Mouse (Mus musculus): Measurements from ENCODE around the gene Ear14.
"Not testable (repeated sequence)": the region's sequence is repeated elsewhere in the genome, so short reads cannot be mapped to it uniquely, and the experiment has no call there.

The Ear14 gene

DNA sequence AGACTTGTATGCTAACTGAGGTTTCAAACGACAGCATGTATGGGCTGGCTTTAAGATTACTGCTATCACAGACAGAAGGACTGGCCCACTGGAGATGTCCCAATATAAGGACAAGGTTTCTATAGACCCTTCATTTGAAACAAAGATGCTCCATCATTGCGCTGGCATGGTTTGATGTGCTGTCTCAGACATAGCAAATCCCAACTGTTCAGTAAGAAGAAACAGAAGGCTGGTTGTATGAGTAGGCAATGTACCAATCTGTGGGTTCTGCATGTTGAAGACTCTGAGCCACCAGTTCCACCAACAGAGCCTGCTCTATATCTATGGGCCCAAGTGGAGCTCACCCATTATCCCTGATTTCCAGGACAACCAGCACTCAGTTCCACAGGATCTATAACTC, at the start of gene Ear14:
Gene Ear14 (plus strand): TSS at position 277 of the 400 bp plus-strand sequence.
- peak; percentile 59 for DNase-seq

DNA sequence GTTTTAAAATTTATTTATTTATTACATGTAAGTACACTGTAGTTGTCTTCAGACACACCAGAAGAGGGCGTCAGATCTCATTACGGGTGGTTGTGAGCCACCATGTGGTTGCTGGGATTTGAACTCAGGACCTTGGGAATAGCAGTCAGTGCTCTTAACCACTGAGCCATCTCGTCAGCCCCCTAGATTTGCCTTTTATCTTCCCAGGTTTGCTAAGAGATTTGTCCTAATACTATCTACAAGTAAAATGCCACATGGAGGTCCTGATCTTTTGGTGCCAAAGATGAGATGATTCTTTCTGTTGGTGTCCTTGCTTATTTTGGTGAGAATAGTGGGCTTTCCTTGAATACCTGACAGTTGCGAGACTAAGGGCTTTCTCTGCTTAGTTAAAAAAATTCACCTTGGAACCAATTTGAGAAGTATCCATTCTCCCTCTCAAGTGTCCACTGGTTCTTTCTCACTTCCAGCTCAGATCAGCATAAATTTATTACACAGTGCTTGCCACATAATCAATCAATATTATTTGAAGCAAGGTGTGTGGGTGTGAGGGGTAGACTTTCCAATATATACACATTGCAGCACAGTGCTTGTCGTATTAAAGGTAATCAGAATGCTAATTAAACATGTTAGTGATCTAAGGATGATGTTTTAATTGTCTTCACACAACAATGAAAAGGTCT, 47.0 kb upstream of the Ear14 start:
- DNase-seq, result no peak

DNA sequence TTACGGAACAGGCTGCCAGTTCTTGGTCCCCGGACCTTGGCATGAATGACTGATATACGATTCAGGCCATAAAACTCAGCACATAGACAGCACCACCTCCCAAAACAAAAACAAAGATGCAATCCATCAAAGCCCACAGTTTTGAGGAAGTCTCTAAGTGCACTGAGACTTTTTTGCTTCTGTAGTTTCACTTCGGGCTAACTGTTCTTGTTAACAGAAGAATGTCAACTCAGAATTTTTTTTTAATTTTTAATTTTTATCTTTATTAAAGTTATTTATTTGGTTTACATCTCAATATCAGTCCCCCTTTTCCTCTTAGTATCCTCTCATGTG, 46.5 kb upstream of the Ear14 start:
- DNase-seq, result no peak

DNA sequence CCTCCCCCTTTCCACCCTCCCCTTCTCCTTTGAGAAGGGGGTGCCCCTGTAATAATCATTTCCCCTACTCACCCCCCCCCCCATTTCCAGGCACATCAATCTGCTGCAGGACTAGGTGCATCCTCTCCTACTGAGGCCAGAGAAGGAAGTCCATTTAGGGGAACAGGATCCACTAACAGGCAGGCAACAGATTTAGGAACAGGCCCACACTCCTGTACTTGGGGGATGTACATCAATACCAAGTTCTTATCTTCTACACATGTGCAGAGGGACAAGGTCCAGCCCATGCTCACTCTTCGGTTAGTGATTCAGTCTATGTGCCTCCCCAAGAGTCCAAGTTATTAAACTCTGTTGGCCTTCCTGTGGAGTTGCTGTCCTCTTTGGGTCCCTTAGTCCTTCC, 46.1 kb upstream of the Ear14 start:
- no peak for DNase-seq

DNA sequence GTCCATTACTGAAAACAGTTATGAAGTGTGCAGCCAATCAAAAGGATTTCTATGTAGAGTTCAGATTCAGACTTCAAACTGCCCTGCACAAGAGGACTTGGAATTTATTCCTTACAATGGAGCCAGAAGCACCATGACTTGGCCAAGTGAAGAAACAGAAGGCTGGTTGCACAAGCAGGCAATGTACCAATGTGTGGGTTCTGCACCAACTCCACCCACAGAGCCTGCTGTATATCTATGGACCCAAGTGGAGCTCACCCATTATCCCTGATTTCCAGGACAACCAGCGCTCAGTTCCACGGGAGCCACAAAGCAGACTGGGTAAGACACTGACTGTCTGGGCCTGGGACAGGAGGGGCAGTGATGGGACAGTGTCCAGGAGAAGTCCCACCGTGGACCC, 41.2 kb upstream of the Ear14 start, which contains the start of gene Rnase2b:
Gene Rnase2b (plus strand): TSS at position 285 of the 400 bp plus-strand sequence.
- DNase-seq, result peak; percentile 83

DNA sequence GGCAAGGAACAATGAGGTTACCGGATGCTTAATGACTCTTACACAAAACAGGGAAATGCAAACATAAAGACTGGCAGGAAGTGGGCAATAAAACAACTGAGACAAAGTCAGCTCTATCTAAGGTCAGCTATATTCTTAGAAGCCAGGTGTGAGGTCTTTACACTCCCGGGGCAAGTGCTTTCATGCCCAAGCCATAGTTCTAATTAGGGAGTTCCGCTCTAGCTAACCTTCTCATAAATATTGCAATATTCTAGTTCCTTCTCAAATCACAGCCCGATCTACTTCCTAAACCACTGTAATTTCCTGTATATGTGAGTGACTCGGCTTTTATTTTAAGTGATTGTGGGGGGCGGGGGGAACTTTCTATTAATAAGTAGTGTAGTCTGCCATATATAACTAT, 39.9 kb upstream of the Ear14 start:
- DNase-seq, result not testable (repeated sequence)

DNA sequence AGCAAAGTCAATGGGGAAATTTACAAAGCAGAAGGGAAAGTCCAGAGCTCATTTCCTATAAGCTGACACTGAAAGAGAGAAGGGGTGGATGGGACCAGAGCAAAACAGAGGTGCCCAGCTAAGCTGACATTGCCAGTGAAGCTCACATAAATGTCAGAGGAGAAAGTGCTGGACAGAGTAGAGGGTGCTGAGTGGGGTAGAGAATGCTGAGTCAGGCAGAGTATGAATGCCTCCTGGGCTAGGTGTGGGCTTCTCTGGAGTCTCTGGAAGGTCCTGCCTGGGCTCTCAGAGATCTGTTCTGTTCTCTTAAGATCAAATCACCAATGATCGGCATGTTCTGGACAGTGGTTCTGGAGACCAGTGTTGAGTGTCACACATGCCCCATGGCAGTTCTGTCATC, 37.8 kb upstream of the Ear14 start:
- DNase-seq, result no peak

DNA sequence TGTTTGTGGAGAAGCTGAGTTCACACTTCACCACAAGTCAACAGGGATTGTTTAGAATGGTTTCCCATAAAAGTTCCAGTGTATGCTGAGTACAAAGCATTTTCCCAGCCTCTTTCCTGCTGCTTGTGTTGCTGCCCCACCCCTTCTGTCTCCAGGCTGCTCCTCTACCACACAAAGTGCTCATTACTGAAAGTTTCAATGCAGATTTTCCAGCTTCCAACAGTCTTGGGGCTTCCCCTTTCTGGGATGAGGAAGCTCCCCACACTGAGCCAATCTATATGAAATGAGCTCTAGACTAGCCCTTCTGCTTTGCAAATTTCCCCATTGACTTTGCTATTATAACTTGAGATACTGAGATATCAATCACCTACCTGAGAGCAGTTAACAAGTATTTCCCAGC, 37.1 kb upstream of the Ear14 start:
- DNase-seq, result no peak

DNA sequence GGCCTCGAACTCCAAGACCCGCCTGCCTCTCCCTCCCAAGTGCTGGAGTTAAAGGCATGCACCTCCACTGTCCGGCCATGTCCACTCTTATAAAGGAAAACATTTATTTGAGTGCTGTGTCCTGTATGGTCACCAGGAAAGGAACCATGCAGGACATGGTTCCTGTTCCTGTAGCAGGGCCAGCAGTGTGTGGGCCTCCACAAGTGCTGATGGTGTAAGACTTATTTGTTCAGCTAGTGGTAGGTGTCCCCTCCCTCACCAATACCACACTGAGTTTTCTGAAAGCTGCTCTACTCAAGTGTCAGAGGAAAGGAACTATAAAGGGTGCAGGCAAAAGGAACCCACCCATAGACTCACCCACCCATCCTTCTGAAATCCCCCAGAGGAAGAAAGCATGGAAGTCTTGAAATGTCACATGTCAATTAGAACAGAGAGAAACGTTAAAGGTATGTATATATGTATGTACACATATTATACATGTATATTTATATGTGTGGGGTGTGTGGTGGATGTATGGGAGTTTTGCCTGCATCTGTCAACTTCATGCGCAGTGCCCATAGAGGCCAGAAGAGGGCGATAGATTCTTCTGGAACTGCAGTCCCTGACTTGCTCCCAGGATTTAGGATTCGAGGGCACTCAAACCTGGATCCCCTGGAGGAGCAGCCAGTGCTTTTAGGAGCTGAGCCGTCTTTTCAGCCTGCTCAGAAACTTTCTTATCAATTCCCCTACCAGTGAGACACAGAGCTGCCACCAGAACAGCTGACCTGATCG, 30.9 kb upstream of the Ear14 start:
- peak; percentile 28 for DNase-seq

DNA sequence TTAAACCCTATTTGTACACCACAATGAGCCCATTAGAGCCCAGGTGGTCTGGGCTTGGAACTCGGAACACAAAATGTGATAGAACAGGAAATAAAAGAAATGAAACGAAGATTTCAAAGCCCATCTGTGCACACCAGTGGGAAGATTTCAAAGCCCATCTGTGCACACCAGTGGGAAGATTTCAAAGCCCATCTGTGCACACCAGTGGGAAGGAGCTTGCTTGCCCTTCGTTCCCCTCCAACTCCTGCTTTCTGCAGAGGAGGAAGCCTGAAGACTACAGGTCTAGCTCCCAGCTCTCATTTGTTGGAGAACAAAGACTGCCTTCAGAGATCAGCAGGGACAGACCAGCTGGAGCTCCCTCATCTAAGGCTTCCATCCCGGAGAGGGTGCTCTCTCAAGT, 30.2 kb upstream of the Ear14 start:
- DNase-seq, result peak; percentile 37

DNA sequence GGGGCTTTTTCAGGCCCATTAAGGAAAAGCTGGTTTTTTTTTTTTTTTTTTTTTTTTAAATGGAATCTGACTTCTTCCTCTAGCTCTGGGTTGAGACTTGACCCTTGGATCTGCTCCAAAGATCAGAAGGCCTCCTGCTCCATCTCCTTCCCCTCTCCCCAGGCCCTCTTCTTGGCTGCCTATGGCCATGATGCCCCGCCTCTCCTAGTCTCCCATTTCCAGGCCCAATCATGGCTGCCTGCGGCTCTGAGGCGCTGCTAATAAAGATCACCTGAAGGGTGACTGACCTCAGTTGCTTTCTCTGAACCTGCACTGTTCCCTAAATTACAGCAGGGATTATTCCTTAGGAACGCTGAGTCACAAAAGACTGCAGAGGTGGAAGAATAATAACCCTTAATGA, 29.3 kb upstream of the Ear14 start:
- DNase-seq, result no peak

DNA sequence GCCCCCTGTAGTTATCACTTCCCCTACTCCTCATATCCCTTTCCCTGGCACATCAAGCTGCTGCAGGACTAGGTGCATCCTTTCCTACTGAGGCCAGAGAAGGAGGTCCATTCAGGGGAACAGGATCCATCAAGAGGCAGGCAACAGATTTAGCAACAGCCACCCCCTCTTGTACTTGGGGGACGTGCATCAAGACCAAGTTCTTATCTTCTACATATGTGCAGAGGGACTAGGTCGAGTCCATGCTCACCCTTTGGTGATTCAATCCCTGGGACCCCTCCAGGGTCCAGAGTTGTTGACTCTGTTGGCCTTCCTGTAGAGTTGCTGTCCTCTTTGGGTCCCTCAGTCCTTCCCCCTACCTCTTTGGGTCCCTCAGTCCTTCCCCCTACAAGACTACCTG, 22.1 kb upstream of the Ear14 start:
- not testable (repeated sequence) for DNase-seq

DNA sequence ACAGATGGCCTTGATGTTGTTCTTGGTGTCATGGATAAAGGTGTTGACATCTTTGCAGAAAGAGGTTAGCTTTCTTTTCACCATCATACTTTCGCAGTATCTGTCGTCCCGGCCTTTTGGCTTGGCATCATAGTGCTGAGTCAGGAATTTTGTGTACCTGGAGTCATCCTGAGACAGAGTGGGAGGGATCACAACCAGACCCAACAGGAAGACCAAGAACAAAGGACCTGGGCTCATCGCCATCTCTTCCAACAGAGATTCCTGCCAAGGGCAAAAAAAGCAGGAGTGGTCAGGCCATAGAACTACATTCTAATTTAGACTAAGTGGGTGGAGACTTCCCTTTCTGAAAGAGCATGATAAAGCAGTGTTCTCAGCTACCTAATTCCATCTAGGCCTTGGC, 7.5 kb upstream of the Ear14 start:
- no peak for DNase-seq

DNA sequence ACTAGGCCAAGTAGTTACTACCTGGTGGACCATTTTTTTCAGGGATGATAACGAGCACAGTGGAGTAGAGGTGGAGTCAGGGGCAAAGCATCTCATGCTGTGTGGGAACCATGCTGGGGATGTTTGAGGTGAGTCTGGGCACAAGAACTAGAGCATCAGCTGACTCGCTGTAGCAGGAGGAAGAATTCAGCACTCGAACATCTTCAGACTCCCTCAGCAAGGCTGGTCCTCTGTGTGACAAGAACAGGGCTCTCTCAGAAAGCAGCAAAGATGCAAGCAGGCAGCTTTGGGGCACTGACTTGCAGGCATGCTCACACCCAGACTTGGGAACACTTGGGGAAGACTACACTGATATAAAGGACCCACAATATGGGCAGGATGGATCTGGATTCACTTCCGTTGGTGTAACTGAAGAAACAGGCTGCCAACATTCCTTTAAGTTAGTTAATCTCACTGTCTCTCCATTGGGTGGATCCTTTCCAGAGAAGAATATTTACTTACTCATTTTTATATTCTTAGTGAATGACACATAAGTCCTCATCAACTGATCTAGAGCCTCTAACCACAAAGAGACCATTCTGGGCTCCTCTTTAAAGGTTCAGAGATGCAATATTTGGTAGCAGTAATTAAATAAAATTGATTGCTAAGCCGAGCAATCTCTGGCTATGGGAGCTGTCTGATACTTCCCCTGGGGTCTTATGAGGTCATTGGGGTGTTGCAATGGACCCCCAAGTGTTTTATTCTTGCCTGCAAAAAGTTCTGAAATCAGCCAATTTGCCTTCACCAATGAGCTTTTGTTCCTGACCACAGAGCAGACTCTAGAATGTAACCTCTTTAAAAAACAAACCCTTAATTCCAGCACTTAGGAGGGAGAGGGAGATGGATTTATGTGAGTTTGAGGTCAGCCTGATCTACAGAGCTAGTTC, 3.8 kb upstream of the Ear14 start, which contains the start of gene Ang2:
Gene Ang2 (minus strand): TSS at position 51 of the 926 bp plus-strand sequence.
- no peak for DNase-seq

DNA sequence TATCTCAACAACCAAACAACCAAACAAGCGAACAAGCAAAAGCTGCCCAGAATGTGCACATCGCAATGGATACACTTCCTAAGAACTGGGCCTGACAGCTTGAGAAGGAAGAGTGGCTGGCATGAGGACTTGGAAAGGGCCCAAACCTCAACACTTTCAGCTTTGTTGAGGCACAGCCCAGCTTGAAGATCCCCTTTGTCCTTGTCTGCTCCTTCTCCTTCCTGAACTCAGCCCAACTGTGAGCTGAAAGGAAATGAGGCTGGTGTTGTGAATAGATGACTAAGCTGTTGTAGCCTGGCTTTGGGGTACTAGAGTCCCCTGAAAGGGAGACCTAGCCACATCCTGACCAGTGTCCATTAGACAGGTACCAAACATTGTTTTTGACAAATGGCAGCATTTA, 3.1 kb upstream of the Ear14 start:
- DNase-seq, result peak; percentile 47

DNA sequence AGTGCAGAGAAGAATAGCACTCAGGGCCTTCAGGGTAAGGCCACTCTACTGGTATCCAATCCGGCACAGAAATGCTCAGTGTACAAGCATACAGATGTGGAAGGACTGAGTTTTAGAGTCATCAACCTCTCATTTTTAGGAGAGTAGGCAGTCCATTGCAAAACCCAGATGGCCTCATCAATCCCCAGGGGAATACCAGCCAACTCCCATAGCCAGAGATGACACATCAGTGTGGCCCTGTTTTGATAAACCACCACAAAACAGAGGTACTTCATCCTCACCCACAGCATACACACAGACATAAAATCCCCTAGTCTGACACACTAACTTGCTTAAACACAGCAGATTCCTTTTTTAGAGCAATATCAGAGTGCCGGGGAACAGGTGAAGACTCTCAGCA, 2.7 kb upstream of the Ear14 start:
- no peak for DNase-seq

DNA sequence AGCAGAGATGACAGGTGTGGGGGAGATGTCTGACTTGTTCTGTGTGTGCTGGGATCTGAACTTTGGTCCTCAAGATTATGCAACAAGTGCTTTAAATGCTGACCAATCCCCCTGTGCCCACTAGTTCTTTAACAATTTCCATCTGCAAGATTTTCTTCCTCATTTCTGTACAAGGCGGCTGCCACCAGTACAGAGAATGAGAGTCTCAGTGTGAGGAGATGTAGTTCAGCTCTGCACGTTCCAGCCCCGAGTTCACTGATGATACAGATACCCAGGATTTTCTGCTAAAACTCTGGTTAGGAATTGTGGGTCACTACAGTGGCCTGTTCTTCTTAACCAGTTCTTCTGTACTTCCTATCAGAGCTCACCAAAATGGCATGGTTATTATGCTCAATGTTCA, 16.9 kb downstream of the Ear14 start:
- DNase-seq, result not testable (repeated sequence)

DNA sequence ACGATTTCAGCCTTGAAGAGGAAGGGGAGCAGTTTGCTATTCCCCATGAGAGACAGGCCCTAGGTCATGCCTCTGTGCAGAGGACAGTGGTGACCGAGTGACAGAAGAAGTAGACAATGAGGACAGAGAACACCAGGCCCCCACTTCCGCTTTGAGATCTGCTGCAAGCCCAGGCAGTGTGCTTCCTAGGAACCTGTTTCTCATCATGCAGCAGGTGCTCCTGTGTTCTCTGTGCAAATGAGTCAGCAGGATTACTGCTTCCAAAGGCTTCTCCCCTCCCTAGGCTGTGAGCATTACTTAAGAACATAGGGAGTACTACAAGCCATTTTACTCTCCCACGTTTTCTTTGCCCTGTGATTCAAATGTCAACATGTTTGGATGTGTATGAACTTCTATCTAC, 26.5 kb downstream of the Ear14 start:
- DNase-seq, result not testable (repeated sequence)

DNA sequence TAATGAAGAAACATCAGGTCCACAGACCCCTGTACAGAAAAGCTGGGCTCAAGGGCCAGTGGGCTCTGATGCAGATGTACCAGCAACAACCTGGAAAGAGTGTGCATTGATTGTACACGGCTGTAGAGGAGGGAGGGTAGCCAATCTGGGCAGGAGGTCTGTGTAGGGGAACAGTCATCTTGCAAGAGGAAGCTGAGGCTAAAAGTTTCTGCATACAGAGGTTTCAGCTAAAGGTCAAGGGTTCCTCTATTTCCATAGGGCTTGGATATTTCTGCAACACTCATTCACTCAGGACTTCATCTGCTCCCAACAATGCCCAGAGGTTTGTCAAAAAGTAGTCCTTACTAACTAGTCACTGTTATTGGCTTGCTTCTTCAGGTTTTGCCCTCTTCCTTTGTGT, 34.3 kb downstream of the Ear14 start:
- not testable (repeated sequence) for DNase-seq

DNA sequence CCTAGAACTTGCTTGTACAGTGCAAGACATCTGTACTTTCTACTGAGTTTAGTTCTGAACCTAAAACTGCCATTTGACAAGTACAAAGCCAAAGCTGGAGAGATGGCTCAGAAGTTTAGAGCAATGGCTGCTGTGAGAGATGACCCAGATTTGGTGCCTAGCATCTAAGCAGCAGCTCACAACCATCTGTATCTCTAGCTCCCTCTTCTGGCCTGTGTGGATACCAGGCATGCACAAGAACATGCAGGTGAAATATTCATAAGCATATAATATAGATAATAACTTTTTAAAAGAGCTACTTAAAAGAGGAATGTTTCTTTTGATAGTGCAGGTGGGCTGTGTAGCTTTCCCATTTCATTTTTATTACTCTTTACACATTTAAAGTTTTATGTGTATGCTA, 37.7 kb downstream of the Ear14 start:
- peak; percentile 53 for DNase-seq

DNA sequence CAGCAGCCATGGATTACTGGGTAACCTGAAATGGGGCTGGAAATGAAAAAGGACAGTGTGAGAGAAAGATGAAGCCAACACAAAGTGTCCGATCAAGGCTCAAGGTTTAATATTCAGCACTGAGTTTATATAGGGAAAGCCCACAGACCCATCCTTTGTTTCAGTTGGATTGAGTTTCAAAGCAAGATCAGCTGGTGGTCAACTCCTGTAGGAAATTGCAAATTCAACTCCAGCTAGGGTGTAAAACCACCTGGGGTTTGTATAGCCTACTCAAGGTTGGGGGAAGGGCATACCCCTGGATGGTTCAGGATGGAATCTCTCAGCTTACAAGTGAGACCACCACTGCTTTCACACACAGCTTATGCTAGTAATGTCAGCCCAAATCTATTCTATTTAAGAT, 44.5 kb downstream of the Ear14 start:
- DNase-seq, result no peak

DNA sequence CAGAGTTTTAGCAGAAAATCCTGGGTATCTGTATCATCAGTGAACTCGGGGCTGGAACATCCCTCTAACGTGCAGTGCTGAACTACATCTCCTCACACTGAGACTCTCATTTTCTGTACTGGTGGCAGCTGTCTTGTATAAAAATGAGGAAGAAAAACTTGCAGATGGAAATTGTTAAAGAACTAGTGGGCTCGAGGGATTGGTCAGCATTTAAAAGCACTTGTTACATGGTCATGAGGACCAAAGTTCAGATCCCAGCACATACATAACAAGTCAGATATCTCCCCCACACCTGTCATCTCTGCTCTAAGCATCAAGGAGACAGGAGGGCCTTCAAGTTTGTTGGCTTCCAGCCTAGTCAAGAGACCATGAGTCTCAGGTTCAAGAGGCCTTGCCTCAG, 47.2 kb downstream of the Ear14 start:
- DNase-seq, result no peak

DNA sequence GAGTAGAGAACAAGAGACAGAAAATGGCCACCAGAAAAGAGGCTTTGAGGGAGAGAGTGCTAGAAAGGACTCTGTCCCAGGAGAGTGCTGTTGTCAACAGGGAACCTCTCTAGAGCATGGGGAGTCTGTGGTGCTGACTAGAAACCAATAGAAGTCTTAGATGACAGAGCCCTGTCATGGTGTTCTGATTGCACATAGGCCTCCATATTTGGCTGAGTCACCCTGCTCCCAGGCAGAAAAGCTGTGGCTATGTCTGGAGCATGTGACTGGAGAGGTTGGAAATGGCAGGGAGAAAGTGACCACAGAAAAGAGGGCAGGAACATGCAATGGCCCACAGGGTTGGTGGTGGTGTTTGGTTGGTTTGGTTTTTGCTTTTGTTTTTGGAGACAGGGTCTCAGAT, 49.0 kb downstream of the Ear14 start:
- not testable (repeated sequence) for DNase-seq

DNA sequence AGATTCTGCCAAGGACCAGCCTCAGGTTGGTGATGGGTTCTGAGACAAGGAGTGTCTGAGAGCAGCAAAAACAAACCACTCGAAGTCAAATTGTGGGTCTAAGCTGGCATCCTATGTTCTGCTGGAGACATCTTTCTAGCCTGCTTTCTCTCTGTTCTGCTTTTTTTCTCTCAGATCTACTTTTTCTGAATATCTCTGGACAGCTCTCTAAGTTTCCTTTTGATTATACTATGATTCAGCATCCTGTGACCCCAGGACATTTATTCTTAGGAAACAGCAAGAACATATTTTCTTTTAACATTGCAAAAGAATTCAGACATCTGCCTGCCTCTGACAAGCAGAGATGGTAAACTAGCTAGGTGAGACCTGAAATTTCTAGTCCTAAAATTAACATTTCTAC, 50.4 kb downstream of the Ear14 start:
- DNase-seq, result no peak

All from layer of hippocampus, adult 9-11 months (tissue).